Mouse (Mus musculus) bone marrow, adult 2 months (tissue): ENCODE data around the gene Slc25a44. TPM values are rescaled to one million over a fixed set of nuclear protein-coding genes. Genes with fewer than 3 reads are reported as not detected.

Source experiments
- H3K27ac ChIP-seq: fragments of 200-500 bp; 2 replicates; pipeline ENCODE4 v1.5.1; 2012; ENCODE audit warnings: low read depth, mild to moderate bottlenecking, control low read depth, inconsistent platforms, low read length; ENCODE audit not compliant: control insufficient read depth, poor library complexity, insufficient read depth
- H3K4me1 ChIP-seq: fragments of 200-500 bp; 2 replicates; pipeline ENCODE4 v1.6.1; 2011; ENCODE audit warnings: low read length; ENCODE audit not compliant: control insufficient read depth, insufficient read depth
- H3K4me3 ChIP-seq: fragments of 200-500 bp; replicated peaks from 2 replicates; pipeline ENCODE3; 2011; ENCODE audit warnings: mild to moderate bottlenecking, low read depth, low read length, control low read depth; ENCODE audit not compliant: control insufficient read depth
- CTCF ChIP-seq: fragments of 200-500 bp; IDR thresholded peaks from 2 replicates; pipeline ENCODE4 v1.5.1; 2011; ENCODE audit warnings: low read length, control low read depth; ENCODE audit not compliant: control insufficient read depth, insufficient read depth
- POLR2A ChIP-seq: fragments of 200-500 bp; IDR thresholded peaks from 2 replicates; pipeline ENCODE4 v1.6.1; 2011; ENCODE audit warnings: low read depth, mild to moderate bottlenecking, control low read depth, low read length, borderline replicate concordance; ENCODE audit not compliant: control insufficient read depth
- WGBS: fragments of 180-500 bp; shearing (Covaris S2); methylation state at CpG from one replicate; pipeline ENCODE4 v1.1.7; 2018; 5-methylcytosine and 5-hydroxymethylcytosine counted together
- polyA plus RNA-seq: library from polyadenylated mRNA; stranded (reverse); fragments of >200 nt; gene quantifications from 2 replicates; pipeline ENCODE4 v1.2.4, GENCODE M21; 2011; ENCODE audit warnings: low replicate concordance; ENCODE audit not compliant: missing spikeins, insufficient read depth, insufficient read length

Gene Slc25a44
- 15.7 and 17.4 TPM in 2 replicates for polyA plus RNA-seq

- peaks cover 5% of the 10 kb centered on the region for H3K4me1 ChIP-seq
Observed at GRCm38 (mm10) chr3:88424605-88425329, at the start of gene Slc25a44. Gene Slc25a44, minus strand, starts transcription at chr3:88425139.

DNA sequence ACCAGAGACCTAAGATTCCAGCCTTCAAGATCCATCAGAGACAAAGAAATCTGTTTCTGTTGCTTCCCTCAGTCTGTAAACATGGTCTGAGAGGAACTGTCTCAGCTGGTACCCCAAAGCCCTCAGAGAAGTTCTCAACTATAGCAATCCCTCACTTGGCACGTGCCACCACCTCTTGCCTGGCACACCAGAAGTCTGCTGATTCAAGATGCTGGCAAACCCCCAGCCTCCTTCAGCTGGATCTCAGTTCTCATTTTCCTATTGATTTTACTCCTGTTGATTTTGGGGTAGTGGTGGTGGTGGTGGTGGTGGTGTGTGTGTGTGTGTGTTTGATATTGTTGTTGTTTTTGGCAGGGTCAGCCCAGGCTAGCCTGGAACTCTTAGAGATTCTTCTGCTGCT lies 48.6 kb upstream of the Slc25a44 start:
- Histone ChIP-seq H3K27ac (no peak overlapping the region), H3K4me3 (no peak overlapping the region), H3K4me1 (no peaks in the 10 kb centered on the region)
- TF ChIP-seq CTCF: no peak
- no peak for TF ChIP-seq POLR2A
- 23% methylated on average over 1 of the region's 1 CpGs for WGBS

More at GRCm38 (mm10) chr3:88424605-88425329, at the start of gene Slc25a44:
- under 1% methylated on average over 35 of the region's 35 CpGs for WGBS
- Histone ChIP-seq H3K4me3 (peak within 1 kb of the TSS; percentile 66), H3K27ac (peak within 1 kb of the TSS; percentile 45)
- TF ChIP-seq CTCF: no peak
- TF ChIP-seq POLR2A: peak; percentile 66; the same call in 1 of the 2 replicates

GRCm38 (mm10) chr3:88473020-88473419 lies 48.1 kb upstream of the Slc25a44 start:
- TF ChIP-seq POLR2A (no peak), CTCF (no peak)
- no peak overlapping the region for H3K27ac ChIP-seq
- WGBS: 59% methylated on average over 5 of the region's 5 CpGs
- H3K4me1 ChIP-seq: no peaks in the 10 kb centered on the region
- H3K4me3 ChIP-seq: no peak overlapping the region

GRCm38 (mm10) chr3:88470943-88471479 lies 46.1 kb upstream of the Slc25a44 start:
- TF ChIP-seq CTCF (no peak), POLR2A (no peak)
- WGBS: 82% methylated on average over 10 of the region's 10 CpGs
- Histone ChIP-seq H3K4me1 (peaks cover 2% of the 10 kb centered on the region), H3K4me3 (no peak overlapping the region), H3K27ac (no peak overlapping the region)

DNA sequence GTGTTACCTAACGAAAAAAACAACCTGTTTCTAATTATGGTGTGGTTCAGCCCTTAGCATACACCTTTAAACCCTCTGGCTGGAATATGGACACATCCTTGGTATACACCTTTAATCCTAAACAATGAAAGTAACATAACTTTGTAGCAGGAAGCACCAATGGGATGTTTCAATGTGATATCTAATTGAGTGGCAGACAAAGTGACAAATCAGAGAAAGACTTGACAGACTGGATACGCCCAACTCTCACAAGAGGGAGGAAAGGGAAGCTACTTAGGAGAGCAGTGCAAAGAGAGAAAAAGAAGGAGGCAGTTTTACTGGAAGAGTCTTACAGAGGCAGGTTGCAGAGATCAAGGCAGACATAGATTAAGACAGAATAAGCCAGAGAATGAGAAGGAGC lies 44.5 kb upstream of the Slc25a44 start:
- H3K27ac ChIP-seq: no peak overlapping the region

GRCm38 (mm10) chr3:88467116-88467824 lies 42.3 kb upstream of the Slc25a44 start:
- H3K4me3 ChIP-seq: no peak overlapping the region
- TF ChIP-seq POLR2A (no peak), CTCF (peak; percentile 97)
- 30% methylated on average over 16 of the region's 16 CpGs for WGBS
- peaks cover 3% of the 10 kb centered on the region for H3K4me1 ChIP-seq
- 0 out of 2 replicates have a peak overlapping the region, but pooled peaks have one; percentile 41 for H3K27ac ChIP-seq

More for the DNA sequence above, 44.5 kb upstream of the Slc25a44 start:
- TF ChIP-seq CTCF: no peak
- TF ChIP-seq POLR2A: no peak
- peaks cover 3% of the 10 kb centered on the region for H3K4me1 ChIP-seq
- H3K4me3 ChIP-seq: no peak overlapping the region
- 82% methylated on average over 2 of the region's 2 CpGs for WGBS

- no peak for TF ChIP-seq POLR2A
- TF ChIP-seq CTCF: no peak
- no peak overlapping the region for H3K4me3 ChIP-seq
- WGBS: 39% methylated on average over 2 of the region's 2 CpGs
- H3K27ac ChIP-seq: peak overlapping the region; percentile 83
- H3K4me1 ChIP-seq: peaks cover 6% of the 10 kb centered on the region
Observed at GRCm38 (mm10) chr3:88465127-88465526, 40.2 kb upstream of the Slc25a44 start.

GRCm38 (mm10) chr3:88464425-88464824 lies 39.5 kb upstream of the Slc25a44 start:
- 9% methylated on average over 3 of the region's 3 CpGs for WGBS
- H3K27ac ChIP-seq: peak overlapping the region; percentile 64
- no peak overlapping the region for H3K4me3 ChIP-seq
- TF ChIP-seq POLR2A (no peak), CTCF (no peak)
- peaks cover 6% of the 10 kb centered on the region for H3K4me1 ChIP-seq
